Mouse (Mus musculus) adrenal gland, postnatal 10 days (tissue): ENCODE data around the gene St13. TPM values are rescaled to one million over a fixed set of nuclear protein-coding genes. Genes with fewer than 3 reads are reported as not detected.

Source experiments
- DNase-seq: peaks from one replicate; pipeline ENCODE4 v3.0.0; 2021; ENCODE audit warnings: mixed read lengths
- total RNA-seq, 2 experiments: library from RNA; stranded (reverse); gene quantifications; 2 replicates each; pipeline ENCODE4 v1.2.3; 2021

Gene St13
- total RNA-seq, 2 experiments from 2014 or later = 172 to 192 TPM

DNA sequence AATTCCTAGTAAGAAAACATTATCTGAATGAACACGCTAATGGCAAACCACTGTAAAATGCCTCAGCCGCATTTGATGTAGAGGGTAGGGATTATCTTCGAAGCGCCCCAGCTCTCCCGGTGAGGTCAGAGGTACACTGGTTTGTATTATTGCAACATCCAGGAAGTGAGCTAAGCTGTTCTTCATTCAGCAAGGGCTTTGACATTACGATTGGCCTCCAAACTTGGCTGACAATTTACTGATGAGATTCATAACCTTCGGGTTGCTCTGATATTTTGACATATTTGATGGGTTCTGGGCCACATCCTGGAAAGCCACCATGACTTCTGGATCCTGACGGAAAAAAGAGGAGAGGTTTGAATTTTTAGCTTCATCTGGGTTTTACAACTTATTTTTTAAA is 34.6 kb downstream of the St13 start:
- DNase-seq = peak; percentile 56

GRCm38 (mm10) chr15:81364271-81364670 is 35.6 kb downstream of the St13 start:
- no peak for DNase-seq

GRCm38 (mm10) chr15:81362501-81362900 is 37.4 kb downstream of the St13 start:
- DNase-seq = no peak

DNA sequence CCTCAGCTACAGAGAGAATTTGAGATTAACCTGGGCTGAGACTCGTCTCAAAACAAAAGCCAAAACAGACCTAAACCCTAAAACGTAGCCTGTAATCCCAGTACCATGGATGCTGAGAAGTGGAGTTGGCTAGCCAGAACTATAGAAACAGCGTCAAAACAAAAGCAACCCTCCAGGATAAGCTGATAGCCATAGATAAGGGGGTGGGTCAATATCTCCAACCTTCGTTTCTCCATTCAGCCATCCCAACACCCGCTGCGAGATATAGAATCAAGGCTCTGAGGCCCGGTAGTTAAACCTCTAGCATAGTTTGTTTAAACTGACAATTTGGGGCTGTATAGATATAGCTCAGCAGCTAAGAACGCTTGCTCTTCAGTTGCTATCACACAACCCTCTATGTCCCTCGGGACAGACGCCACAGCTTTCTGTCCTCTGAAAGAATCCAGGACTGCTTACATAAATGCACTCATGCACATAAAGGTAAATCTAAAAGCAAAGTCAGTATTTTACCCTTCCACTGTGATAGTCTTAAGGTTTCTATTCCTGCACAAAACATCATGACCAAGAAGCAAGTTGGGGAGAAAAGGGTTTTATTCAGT is 38.4 kb downstream of the St13 start:
- no peak for DNase-seq

DNA sequence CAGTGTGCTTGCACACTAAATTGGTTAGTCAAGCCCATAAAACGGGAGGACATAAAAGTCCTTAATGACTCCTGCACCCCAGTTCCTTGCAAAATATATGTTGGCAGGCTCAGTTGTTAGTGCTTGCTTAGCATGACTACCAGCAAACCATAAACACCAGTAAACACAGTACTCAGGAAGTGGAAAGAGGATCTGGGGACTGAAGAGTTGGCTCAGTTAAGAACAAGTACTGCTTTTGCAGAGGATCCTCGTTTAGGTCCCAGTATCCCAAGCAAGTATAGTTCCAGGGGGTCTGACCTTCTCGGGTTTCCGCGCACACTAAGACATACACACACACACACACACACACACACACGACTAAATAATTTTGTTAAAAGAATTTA is 38.9 kb downstream of the St13 start:
- DNase-seq = no peak

DNA sequence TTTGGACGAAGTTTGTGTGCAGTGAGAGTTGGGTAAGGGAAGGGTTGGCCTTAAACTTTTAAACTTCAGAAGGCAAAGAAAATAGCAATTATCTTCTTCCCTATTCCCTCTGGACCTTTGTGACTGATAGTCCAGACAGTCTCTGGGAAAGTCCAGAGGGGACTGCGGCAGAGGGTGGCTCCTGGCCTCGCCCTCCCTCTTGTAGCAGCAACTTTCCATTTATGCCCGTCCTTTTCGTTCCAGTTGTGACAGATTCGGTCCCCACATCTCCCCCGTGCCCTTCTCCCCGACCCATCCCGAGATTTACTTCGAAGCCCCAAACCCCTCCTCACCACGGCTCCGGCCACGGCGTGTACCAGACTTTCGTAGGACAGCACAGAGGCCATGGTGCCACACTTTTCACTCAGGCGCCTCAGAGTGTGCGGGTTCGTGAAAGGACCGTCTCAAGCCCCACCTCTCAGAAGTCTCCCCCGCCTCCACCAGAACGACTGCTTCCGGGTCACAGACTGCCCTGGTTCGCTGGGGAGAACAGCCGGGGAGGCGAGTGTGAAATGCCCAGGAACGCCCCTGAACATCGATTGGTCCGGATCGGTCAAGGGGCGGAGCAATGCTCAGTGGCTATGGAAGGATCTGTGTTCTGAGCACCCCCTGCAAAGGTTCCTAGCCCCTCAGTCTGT is 39.4 kb downstream of the St13 start, which contains the start of gene Slc25a17:
Gene Slc25a17 (minus strand): TSS at position 468 of the 677 bp plus-strand sequence.
- DNase-seq = peak; percentile 97

DNA sequence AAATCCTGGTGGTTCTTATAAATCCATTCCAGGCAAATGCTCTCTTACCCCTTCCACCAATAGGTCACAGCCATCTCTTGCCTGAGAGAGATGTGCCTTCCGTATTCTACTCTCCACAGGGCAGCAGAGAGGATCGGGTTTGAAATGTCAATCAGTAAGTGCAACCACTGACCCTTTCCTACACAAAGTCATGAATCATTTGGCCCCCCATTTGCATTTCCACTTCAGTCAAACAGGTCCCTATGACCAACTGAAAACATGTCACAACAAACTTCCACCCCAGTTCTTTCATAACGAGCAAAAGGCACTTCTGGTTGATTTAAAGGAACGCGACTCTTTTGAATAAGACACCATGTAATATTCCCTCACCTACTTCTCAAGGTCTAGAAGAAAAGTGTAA is 40.5 kb downstream of the St13 start:
- DNase-seq = no peak

DNA sequence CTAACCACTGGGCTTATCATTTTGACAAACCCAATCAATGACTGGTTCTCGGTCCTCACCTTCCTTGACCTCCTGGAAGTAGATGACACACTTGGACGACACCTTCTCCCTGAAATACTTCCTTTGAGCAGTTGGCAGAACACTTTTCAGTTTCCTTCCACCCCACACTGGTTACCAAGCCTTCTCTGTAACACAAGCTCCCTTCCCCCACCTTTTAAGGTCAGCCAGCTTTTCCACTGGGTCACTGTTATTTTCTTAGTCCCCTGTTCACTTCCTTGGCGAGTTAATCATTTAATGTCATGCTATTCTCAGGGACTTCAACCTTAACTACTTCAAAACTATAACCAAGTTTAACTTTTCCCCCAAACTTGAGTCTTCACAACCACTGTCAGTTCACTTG is 40.9 kb downstream of the St13 start:
- peak; percentile 43 for DNase-seq

DNA sequence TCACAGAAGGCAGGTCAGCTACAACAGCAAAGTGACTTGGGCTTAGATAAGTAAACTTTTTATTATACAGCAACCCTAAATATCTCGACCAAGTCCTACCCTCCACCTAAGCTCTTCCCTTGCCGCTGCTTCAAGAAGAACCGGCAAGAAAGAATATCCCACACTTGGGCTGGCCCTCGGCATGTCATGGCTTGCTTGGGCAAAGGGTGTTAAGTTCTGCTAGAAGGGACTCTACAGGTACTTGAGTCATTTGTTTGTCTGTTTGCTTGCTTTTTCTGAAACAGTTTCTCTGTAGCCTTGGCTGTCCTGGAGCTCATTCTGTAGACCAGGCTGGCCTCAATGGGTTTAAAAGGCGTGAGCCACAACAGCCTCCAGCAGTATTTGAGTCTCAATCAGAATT is 42.9 kb downstream of the St13 start:
- no peak for DNase-seq

- DNase-seq = peak; percentile 76
Measured at GRCm38 (mm10) chr15:81355146-81355761, 44.6 kb downstream of the St13 start.

DNA sequence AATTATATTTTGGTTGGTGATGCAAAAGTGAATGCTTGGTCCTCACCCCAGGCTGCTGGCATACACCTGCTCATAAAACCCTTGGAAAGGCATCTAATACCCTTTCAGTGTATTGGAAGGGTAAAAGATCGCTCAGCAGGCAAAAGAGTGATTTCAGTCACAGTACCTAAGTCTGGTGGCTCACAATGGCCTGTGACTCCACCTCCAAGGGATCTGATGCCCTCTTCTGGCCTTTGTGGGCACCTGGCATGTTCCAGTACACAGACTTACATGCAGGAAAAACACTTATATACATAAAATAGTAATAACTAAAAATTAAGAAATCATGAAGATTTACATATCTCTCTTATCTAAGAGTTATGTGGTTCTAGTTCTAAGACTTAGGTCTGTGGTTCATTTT is 47.2 kb downstream of the St13 start:
- no peak for DNase-seq

DNA sequence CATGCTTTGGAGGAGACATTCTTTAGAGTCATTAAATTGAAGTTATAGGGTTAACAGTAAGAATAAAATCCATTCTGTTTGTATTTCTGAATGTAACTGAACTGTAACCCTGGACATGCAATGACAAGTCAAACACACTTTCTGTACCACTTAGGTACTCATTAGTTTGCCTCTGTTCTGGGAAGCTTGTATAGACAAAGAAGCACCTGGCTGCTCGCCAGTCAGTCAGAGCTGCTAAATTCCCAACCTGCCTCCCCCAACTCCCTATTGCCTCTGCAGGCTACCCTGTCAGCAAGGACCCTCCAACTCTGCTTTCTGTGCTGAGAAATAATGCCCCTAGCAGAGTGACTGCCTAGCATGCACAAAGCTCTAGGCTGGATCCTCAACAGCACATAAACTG is 49.5 kb downstream of the St13 start:
- DNase-seq = no peak

GRCm38 (mm10) chr15:81348366-81348765 is 51.5 kb downstream of the St13 start:
- no peak for DNase-seq

DNA sequence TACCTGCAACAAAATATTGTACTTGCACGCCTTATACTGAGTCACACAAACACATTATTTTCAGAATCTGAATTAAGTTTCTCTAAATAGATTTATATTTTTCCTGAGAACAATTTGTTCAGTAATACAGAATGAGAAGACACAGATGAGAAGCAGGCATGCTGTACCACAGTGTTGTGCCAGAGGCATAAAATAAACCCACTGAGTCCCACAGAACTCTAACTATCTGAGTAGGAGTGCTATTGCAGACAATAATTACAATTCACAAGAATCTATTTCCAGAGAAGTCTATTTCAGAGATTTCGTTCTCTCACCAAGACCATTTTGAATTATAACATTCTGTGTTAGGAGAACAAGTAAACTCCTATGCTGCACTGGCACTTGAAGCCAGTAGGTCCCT is 52.4 kb downstream of the St13 start:
- no peak for DNase-seq

DNA sequence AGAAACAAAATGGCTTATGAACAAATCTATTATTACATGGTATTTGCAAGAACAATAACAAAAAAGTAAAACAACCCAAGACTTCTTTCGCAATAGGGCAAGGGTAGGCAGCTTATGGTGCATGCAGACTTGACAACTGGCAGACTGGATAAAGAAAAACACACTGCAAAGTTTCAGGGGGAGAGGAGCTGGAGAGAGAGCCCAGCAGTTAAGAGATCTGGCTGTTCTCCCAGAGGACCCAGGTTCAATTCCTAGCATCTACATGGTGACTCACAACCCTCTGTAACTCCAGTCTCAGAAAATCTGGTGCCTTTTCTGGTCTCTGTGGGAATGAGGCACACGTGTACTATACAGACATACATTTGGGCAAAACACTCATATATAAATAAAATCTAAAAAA is 58.5 kb downstream of the St13 start:
- DNase-seq = no peak

GRCm38 (mm10) chr15:81339158-81339557 is 60.7 kb downstream of the St13 start:
- DNase-seq = no peak

DNA sequence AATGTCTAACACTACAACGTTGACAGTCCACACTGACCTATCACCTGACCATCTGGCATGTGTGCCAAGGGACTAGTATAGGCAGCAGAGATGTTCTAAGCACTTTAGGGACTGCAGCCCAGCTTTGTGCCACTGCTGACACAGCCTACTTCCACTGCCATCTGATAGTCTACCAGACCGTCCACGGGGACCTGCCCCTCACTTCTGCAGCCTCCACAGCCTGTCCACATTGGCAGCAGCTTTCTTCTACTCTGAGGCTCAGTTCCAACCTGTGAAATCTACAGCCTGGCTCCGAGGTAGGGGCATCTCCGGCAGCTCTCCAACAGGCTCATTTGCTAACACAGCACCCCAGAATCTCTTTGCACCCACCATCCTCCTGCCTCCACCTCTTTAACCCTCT is 63.4 kb downstream of the St13 start:
- no peak for DNase-seq

DNA sequence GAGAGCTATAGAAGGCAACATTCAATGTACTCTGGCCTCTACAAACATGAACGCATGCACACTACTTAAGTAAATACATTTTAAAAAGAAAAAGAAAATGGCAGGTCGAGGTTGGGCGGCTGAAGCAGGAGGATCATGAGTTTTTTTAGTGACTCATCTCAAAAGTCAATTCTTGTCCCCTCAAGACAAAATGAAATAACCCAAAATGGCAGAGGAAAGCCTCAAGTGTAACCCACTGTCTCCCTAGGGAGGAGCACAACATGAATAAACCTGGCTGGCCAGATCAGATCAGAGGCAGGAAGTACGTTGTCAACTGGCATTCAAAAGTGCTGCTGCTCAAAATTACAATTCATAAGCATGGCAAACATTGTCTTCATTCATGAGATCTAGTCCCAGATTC is 67.4 kb downstream of the St13 start:
- no peak for DNase-seq

DNA sequence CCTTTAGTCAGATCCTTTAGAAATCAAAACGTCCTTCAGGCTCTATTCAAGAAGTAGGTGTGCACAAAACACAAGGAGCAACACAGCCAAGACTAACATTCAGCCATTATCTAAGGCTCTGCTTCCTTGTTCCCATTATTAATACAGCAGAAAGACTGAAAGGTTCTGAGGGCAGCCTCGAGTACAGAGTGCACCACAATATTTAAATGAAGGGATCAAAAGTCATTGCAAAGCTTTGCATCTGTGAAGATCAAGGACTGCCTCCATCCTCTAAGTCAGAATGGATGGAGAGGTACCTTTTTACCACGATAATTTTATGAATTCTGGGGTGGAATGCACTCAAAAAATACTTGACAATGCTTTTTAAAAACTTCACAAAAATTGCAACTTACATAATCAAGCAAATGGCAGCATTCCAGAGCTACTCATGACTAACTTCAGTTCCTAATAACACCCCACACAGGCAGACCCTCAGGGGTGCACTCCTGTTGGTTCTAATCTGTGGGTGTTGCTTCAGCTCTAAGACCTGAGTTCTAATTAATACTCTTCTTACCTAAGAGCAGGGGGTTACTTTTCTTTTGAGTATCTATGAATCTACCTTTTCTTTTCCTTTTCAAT is 69.0 kb downstream of the St13 start:
- DNase-seq = no peak

- no peak for DNase-seq
Measured at GRCm38 (mm10) chr15:81329721-81330369, 70.0 kb downstream of the St13 start.

GRCm38 (mm10) chr15:81327501-81327900 is 72.4 kb downstream of the St13 start:
- DNase-seq = no peak

- no peak for DNase-seq
Measured at GRCm38 (mm10) chr15:81324979-81325378, 74.9 kb downstream of the St13 start.

GRCm38 (mm10) chr15:81320137-81320536 is 79.7 kb downstream of the St13 start:
- no peak for DNase-seq
